In genomic region chr9:48646251-48646650, GRCm38 (mm10) we compare ENCODE assay signal across 9 mouse cellular contexts. TPM values are rescaled to one million over a fixed set of nuclear protein-coding genes. Genes with fewer than 3 reads are reported as not detected.
A peak's percentile ranks its signal among the peaks of the same experiment; 100 is the strongest.
DNase-seq lines count a peak whose midpoint lies in the region; ATAC-seq and TF ChIP-seq lines count a peak whose summit lies in the region.
"Had no signal": no experiment of that assay in that cellular context is flagged by ENCODE, and none has a peak within 500 bp of the region (broad histone marks: within the 10 kb centered on the region; RNA-seq: fewer than 3 reads in every experiment).

No protein-coding gene starts in this region.

- no peak overlapping the region for H3K9ac ChIP-seq in limb, embryonic 14.5 days (ENCODE audit: low read depth, low read length, severe bottlenecking)
- H3K9ac ChIP-seq: stomach, embryonic 15.5 days had no signal

- peak overlapping the region; percentile 38 for H3K4me3 ChIP-seq in gastrocnemius, adult 2 months
- H3K4me3 ChIP-seq in limb, embryonic 14.5 days (replicated peaks; ENCODE audit: low read length) = no peak overlapping the region
- H3K4me3 ChIP-seq: stomach, embryonic 15.5 days had no signal

- no peak; the same call in 1 of the 2 replicates for TF ChIP-seq CTCF in gastrocnemius, adult 2 months (IDR thresholded peaks at IDR 0.05)

- H3K27me3 ChIP-seq in limb, embryonic 14.5 days (ENCODE audit: control insufficient read depth, insufficient read depth, low read length) = peaks cover 15% of the 10 kb centered on the region

- H3K4me2 ChIP-seq in limb, embryonic 14.5 days (replicated peaks; ENCODE audit: low read depth, low read length, severe bottlenecking) = no peak overlapping the region
- H3K4me2 ChIP-seq: stomach, embryonic 15.5 days had no signal

- H3K27ac ChIP-seq in gastrocnemius, adult 2 months = peak overlapping the region; percentile 60
- no peak overlapping the region for H3K27ac ChIP-seq in limb, embryonic 14.5 days (replicated peaks; ENCODE audit: low read depth, low read length)
- H3K27ac ChIP-seq: stomach, embryonic 15.5 days had no signal

- intact Hi-C loops in gastrocnemius, adult 2 months (cut with DNase I) = loop anchor here (1.0 to 5.0 kb wide), 6 partner anchors 76 to 406 kb away; partner anchors contain the start of gene Zbtb16

- H3K4me1 ChIP-seq in limb, embryonic 14.5 days (ENCODE audit: control insufficient read depth, insufficient read depth, low read length) = peaks cover 7% of the 10 kb centered on the region

- peak; percentile 43; the same call in 1 of the 2 replicates for ATAC-seq in limb, embryonic 14.5 days (ENCODE audit: low FRiP score, low read depth)

- no peak for TF ChIP-seq POLR2A in limb, embryonic 14.5 days (IDR thresholded peaks at IDR 0.05; ENCODE audit: borderline replicate concordance, extremely low read depth, insufficient read depth, insufficient read length)

- peak; percentile 55 to 61 for DNase-seq in B cell, adult 2 months
- DNase-seq in WW6 (ENCODE audit: low read depth, low spot score) = peak; percentile 50
- peak; percentile 72 to 80 for DNase-seq in cerebellum, postnatal 25 days
- DNase-seq in gastrocnemius, adult 2 months = peak; percentile 75
- DNase-seq in kidney, adult 8-10 months = peak; percentile 50 to 74
- peak; percentile 80 for DNase-seq in limb, embryonic 14.5 days (ENCODE audit: low spot score)
- peak; percentile 80 for DNase-seq in naive thymus-derived CD4-positive, alpha-beta T cell, adult 2 months (ENCODE audit: low read depth)
- peak; percentile 71 for DNase-seq in testis, postnatal 10 days (ENCODE audit: low spot score)

- 24% methylated on average over 4 of the region's 4 CpGs for WGBS in limb, embryonic 14.5 days

- H3K36me3 ChIP-seq in limb, embryonic 14.5 days (ENCODE audit: control insufficient read depth, insufficient read depth, low read length) = no peaks in the 10 kb centered on the region
- H3K36me3 ChIP-seq: stomach, embryonic 15.5 days had no signal

- no peaks in the 10 kb centered on the region; the same call in 1 of the 2 replicates for H3K9me3 ChIP-seq in limb, embryonic 14.5 days (ENCODE audit: control insufficient read depth, low read length)
- H3K9me3 ChIP-seq: stomach, embryonic 15.5 days had no signal

RNA-seq across cellular contexts. Expression of gene Nnmt, which starts 41.3 kb away (rescaled TPM):
- total RNA-seq in gastrocnemius, adult 2 months (2021) = 1 to 10 TPM; 1.5 to 3.0 TPM
- 2.9 and 3.1 TPM in 2 replicates for polyA plus RNA-seq in limb, embryonic 14.5 days (2012; rRNA removed)
- polyA plus RNA-seq in limb, embryonic 14.5 days (2014; fragmentation: Nextera tagmentation; extraction: Ambion mirVana) = 11.2 and 13.4 TPM in 2 replicates
